Mouse (Mus musculus): ENCODE data around the gene Zeb2. TPM values are rescaled to one million over a fixed set of nuclear protein-coding genes. Genes with fewer than 3 reads are reported as not detected.

The Zeb2 gene
- polyA plus RNA-seq, 1 experiment from 2014 or later: 63.3 TPM

DNA sequence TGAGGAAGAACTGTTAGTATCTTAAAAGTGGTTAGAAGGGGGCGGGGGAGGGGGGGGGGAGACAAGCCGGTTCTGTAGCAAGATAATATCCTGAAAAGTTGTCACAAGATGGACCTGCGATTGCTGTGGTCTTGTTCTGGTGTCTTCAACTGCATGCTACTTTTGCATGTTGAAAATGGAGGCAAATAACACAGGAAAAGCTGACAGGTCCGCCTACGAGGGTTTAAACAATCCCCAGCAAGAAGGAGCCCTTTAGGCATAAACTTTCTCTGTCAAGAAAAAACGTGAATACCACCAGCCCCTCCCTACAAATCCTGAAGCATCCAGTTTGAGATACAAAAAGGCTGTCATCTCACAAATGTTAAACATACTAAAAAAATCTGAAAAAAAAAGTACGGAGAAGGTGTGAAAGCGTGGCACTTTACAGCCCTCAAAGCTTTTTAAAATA, 15.0 kb downstream of the Zeb2 start:
- Histone ChIP-seq H3K9ac (no peak overlapping the region), H3K4me1 (peaks cover 90% of the 10 kb centered on the region), H3K36me3 (replicated peaks) (no peaks in the 10 kb centered on the region), H3K4me2 (no peak overlapping the region), H3K27ac (0 out of 2 replicates have a peak overlapping the region, but pooled peaks have one; percentile 46), H3K9me3 (no peaks in the 10 kb centered on the region), H3K4me3 (replicated peaks) (no peak overlapping the region), H3K27me3 (no peaks in the 10 kb centered on the region)
- no peak for ATAC-seq (ENCODE audit: low FRiP score)
- 41% methylated on average over 8 of the region's 8 CpGs for WGBS

DNA sequence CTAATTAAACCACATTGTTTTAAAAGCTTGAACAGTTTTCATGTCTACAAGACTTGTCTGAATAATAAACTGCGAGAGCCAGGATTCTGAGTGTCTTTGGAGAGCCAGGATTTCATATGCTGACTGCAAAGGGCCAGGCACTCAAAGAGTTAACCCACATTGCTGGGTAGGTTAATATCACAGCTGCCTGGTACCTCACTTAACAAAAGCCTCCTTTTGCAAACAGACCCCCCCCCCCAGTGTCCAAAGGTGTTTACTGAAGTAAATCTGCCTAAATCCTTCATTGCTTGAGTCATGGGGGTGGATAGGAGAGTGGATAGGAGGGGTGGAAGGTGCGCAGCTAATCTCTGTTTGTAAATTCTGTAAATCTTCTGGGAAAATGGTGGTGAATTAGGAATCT, 15.6 kb downstream of the Zeb2 start:
- Histone ChIP-seq H3K4me1 (peaks cover 90% of the 10 kb centered on the region), H3K4me3 (replicated peaks) (no peak overlapping the region), H3K4me2 (no peak overlapping the region), H3K36me3 (replicated peaks) (no peaks in the 10 kb centered on the region), H3K9me3 (no peaks in the 10 kb centered on the region), H3K27ac (0 out of 2 replicates have a peak overlapping the region, but pooled peaks have one; percentile 46), H3K27me3 (no peaks in the 10 kb centered on the region), H3K9ac (no peak overlapping the region)
- ATAC-seq (ENCODE audit: low FRiP score): 0 out of 2 replicates have a peak, but pooled peaks have one; percentile 18
- WGBS: 27% methylated on average over 2 of the region's 2 CpGs

DNA sequence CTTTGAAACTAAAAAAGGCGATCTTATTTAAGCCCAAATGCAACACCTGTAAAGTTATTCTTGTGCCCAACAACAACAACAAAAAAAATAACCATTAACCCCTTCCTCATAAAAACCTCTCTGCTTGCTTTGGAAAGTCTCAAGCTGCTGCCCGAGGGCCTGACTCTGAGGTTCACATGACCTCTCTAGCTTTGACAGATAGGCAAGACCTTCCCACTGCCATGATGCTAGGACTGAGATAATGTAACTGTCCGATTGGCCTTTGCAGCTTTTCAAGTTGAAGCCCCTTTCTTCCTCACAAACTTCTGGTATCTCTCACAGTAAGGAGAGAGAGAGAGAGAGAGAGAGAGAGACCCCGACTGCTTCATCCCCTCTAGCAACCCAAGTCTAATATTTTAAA, 16.2 kb downstream of the Zeb2 start:
- WGBS: 55% methylated on average over 4 of the region's 4 CpGs
- H3K9me3 ChIP-seq: no peaks in the 10 kb centered on the region
- no peak overlapping the region for H3K9ac ChIP-seq
- no peak for ATAC-seq (ENCODE audit: low FRiP score)
- H3K27ac ChIP-seq: no peak overlapping the region
- no peaks in the 10 kb centered on the region for H3K36me3 ChIP-seq (replicated peaks)
- H3K4me1 ChIP-seq: peaks cover 89% of the 10 kb centered on the region
- H3K27me3 ChIP-seq: no peaks in the 10 kb centered on the region
- H3K4me3 ChIP-seq (replicated peaks): no peak overlapping the region
- H3K4me2 ChIP-seq: no peak overlapping the region

DNA sequence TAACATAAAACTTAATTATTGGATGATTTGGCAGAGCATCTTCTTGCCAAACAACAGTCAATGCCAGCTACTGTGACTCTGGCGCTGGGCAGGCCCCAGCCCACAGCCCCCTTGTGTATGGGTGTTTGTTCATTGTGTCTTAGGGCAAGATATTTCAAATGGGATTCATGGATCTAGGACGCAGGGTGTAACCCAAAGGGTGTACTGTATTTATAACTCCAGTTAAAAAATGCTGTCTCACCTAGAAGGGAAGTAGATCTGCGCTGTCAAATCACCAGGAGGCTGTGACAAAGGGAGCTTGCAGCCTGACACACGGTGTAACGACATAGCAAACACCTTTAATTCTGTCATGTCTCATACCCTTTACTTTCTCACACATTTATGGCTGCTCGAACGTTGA, 16.6 kb downstream of the Zeb2 start:
- WGBS: 51% methylated on average over 7 of the region's 7 CpGs
- H3K4me3 ChIP-seq (replicated peaks): no peak overlapping the region
- H3K9me3 ChIP-seq: no peaks in the 10 kb centered on the region
- H3K4me2 ChIP-seq: no peak overlapping the region
- H3K27me3 ChIP-seq: no peaks in the 10 kb centered on the region
- no peaks in the 10 kb centered on the region for H3K36me3 ChIP-seq (replicated peaks)
- peaks cover 89% of the 10 kb centered on the region for H3K4me1 ChIP-seq
- no peak overlapping the region for H3K9ac ChIP-seq
- ATAC-seq (ENCODE audit: low FRiP score): no peak
- H3K27ac ChIP-seq: no peak overlapping the region

DNA sequence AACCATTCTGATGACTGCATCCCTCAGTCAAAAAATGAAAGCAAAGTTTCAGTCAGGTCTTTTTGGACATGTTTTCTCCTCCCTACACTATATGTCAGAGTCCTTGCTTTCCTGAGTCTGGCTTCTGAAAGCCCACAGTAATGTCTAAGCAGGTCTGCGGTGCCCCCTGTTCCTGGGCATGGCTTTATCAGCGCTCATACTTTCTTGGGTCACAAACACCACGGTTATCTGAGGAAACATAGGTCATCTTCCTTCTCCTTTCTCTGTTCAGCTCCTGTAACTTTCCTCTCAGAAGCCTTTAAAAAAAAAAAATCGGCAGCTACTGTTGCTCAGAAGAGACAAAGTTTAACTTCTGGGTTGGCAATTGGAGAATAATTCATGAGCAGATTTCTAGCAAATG, 17.2 kb downstream of the Zeb2 start:
- H3K4me2 ChIP-seq: no peak overlapping the region

DNA sequence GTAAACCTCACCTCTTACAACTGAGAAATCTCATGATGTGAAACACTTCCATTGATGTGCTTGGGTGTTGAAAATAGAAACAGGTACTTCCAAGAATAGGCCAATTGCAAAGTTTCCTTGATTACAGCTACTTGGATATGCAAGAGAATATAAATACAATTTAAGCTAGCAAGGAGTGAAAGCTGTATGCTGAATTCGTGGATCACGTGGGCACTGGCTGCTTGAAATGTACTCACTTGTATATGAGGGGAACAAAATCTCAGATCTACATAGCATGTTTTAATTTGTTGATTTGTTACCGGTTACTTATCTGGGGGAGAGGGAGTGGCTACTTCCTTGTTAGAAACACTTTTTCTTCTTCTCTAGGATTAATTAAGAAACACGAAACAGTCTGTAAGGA, 18.1 kb downstream of the Zeb2 start:
- no peak for ATAC-seq (ENCODE audit: low FRiP score)
- 59% methylated on average over 4 of the region's 4 CpGs for WGBS
- no peaks in the 10 kb centered on the region; the same call in 1 of the 2 replicates for H3K36me3 ChIP-seq (replicated peaks)
- H3K9ac ChIP-seq: no peak overlapping the region
- no peak overlapping the region for H3K4me2 ChIP-seq
- H3K4me1 ChIP-seq: peaks cover 87% of the 10 kb centered on the region
- H3K27me3 ChIP-seq: no peaks in the 10 kb centered on the region
- no peak overlapping the region for H3K4me3 ChIP-seq (replicated peaks)
- no peak overlapping the region for H3K27ac ChIP-seq
- no peaks in the 10 kb centered on the region for H3K9me3 ChIP-seq

More for the DNA sequence above, 17.2 kb downstream of the Zeb2 start:
- Histone ChIP-seq H3K27ac (no peak overlapping the region), H3K36me3 (replicated peaks) (no peaks in the 10 kb centered on the region), H3K27me3 (no peaks in the 10 kb centered on the region), H3K9me3 (no peaks in the 10 kb centered on the region), H3K4me1 (peaks cover 89% of the 10 kb centered on the region), H3K4me3 (replicated peaks) (no peak overlapping the region), H3K9ac (no peak overlapping the region)
- whole genome bisulfite sequencing: 80% methylated on average over 4 of the region's 4 CpGs
- no peak for ATAC-seq (ENCODE audit: low FRiP score)

DNA sequence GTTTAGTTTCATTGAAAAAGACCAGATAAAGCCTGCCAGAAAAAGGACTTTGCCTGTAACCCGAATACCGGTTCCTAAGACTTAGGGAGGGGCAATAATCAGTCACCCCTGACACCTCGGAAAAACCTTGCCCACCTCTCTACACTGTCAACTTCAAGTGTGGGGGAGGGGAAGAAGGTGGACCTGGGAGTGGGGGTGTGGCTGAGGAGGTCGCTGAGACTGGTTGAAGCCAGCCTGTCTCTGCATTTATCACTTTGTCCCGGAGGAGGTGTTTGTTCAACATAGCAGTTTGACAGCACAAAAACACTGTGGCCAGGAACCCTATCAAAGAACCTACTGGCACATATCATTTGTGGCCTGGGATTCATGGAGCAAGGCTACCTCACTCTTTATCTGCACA, 19.2 kb downstream of the Zeb2 start:
- Histone ChIP-seq H3K9ac (no peak overlapping the region), H3K27ac (0 out of 2 replicates have a peak overlapping the region, but pooled peaks have one; percentile 5), H3K27me3 (no peaks in the 10 kb centered on the region), H3K4me3 (replicated peaks) (no peak overlapping the region), H3K36me3 (replicated peaks) (no peaks in the 10 kb centered on the region; the same call in 1 of the 2 replicates), H3K4me2 (no peak overlapping the region), H3K9me3 (no peaks in the 10 kb centered on the region), H3K4me1 (peaks cover 87% of the 10 kb centered on the region)
- 0 out of 2 replicates have a peak, but pooled peaks have one; percentile 15 for ATAC-seq (ENCODE audit: low FRiP score)
- 6% methylated on average over 5 of the region's 5 CpGs for WGBS

DNA sequence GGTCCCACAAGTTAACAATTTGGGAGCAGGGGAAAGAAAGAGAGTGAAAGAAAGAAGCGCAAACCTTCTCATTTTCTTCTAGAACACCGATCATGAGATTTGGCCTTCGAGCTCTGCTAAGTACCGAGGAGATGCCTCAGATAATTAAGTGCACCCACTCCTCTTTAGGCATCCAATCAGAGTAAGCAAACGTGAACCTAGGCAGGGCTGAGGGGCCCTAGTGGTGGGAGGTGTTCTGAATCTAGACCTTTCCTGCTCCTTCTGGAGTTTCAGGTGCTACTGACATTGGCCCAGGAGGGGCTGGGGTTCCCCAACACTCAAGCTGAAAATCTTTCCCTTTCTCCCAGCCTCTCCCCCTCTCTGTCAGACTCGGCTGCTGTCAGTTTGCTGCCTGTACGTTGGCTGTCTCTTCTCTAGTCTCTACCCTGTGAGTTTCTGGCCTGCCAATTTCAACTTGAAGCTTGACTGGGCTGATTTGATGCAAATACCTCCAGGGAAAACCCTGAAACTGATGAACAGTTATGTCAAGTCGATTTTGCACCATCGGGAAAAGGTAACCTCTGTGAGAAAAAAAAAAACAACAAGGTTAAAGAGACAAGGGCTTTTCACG, 20.5 kb downstream of the Zeb2 start:
- H3K9ac ChIP-seq: no peak overlapping the region
- H3K36me3 ChIP-seq (replicated peaks): no peaks in the 10 kb centered on the region; the same call in 1 of the 2 replicates
- 24% methylated on average over 10 of the region's 10 CpGs for WGBS
- peak overlapping the region; percentile 19 for H3K4me2 ChIP-seq
- ATAC-seq (ENCODE audit: low FRiP score): 0 out of 2 replicates have a peak, but pooled peaks have one; percentile 18
- H3K9me3 ChIP-seq: no peaks in the 10 kb centered on the region
- no peaks in the 10 kb centered on the region for H3K27me3 ChIP-seq
- peak overlapping the region; percentile 26; the same call in 1 of the 2 replicates for H3K27ac ChIP-seq
- 0 out of 2 replicates have a peak overlapping the region, but pooled peaks have one; percentile 2 for H3K4me3 ChIP-seq (replicated peaks)
- H3K4me1 ChIP-seq: peaks cover 79% of the 10 kb centered on the region

DNA sequence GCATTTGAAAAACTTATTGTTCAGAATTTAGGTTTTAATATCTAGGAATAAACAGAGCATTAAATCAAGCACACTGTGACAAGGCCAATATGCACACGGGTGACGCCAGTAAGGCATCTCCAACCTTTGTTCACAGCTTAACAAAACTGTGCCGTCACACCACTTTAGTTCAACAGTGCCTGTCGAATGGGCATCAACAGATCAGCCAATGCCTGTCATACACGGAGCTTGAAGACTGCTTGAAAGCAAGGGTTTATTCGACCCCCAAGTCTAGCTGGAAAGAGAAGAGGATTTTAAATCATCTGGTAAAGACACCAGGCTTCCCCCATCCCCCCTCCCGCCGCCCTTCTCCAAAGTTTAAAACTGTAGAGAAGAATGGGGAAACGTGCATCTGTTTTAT, 21.4 kb downstream of the Zeb2 start:
- Histone ChIP-seq H3K4me1 (peaks cover 74% of the 10 kb centered on the region), H3K4me2 (no peak overlapping the region), H3K9me3 (no peaks in the 10 kb centered on the region), H3K36me3 (replicated peaks) (no peaks in the 10 kb centered on the region; the same call in 1 of the 2 replicates), H3K9ac (no peak overlapping the region), H3K27me3 (no peaks in the 10 kb centered on the region), H3K4me3 (replicated peaks) (no peak overlapping the region), H3K27ac (no peak overlapping the region)
- no peak for ATAC-seq (ENCODE audit: low FRiP score)
- 18% methylated on average over 9 of the region's 9 CpGs for WGBS

DNA sequence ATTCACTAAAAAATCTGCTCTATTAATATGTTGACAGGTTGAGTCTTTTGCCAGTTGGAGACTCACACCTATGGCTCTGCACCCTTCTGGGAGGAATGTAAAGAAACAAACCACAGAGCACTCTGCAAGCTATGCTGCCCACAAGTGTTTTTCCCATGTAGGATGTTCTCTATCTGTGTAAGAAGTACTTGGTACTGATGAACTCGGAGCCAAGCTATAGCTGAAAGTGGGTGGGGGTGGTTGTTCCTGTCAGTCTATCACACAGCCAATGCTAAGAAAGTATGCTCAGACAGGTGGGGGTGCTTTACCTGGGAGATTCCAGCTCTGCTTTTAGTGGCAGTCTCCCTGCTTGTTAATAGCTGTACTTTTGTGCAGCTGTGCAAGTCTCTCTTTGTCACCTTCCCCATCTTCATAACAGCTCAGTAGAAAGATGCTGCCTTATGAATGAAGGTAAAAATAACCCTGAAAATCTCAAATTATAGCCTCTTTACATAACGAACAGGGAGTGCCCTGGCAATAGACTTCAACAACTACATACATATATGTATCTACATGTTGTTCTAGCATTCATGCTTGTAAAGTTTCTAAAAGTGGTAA, 22.7 kb downstream of the Zeb2 start:
- no peak for ATAC-seq (ENCODE audit: low FRiP score)
- Histone ChIP-seq H3K4me2 (no peak overlapping the region), H3K4me3 (replicated peaks) (no peak overlapping the region), H3K4me1 (peaks cover 72% of the 10 kb centered on the region), H3K36me3 (replicated peaks) (no peaks in the 10 kb centered on the region; the same call in 1 of the 2 replicates), H3K9ac (no peak overlapping the region), H3K27me3 (no peaks in the 10 kb centered on the region), H3K27ac (no peak overlapping the region), H3K9me3 (no peaks in the 10 kb centered on the region)
- WGBS: 82% methylated on average over 2 of the region's 2 CpGs

DNA sequence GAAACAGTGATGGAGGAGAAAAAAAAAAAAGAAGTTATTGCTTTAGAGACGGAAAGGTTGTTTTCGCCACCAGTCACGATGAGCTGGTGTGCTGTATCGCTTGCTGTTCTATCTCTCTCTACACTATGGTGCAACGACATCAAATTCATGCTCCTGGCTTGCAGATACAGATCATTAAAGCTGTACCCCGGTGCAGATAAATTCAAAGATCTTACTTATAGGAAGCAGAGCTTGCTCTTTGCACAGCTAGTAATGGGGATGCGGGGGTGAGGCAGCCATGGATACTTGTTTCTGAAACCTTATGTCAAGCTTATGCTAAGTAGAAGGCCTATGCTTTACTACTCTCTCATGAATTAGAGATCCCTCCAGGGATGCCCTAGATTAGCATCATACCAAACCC, 23.7 kb downstream of the Zeb2 start:
- H3K9ac ChIP-seq: no peak overlapping the region
- no peak overlapping the region for H3K4me3 ChIP-seq (replicated peaks)
- no peaks in the 10 kb centered on the region for H3K27me3 ChIP-seq
- no peak for ATAC-seq (ENCODE audit: low FRiP score)
- no peak overlapping the region for H3K4me2 ChIP-seq
- H3K9me3 ChIP-seq: no peaks in the 10 kb centered on the region
- 91% methylated on average over 7 of the region's 7 CpGs for WGBS
- H3K36me3 ChIP-seq (replicated peaks): no peaks in the 10 kb centered on the region; the same call in 1 of the 2 replicates
- no peak overlapping the region for H3K27ac ChIP-seq
- H3K4me1 ChIP-seq: peaks cover 75% of the 10 kb centered on the region

DNA sequence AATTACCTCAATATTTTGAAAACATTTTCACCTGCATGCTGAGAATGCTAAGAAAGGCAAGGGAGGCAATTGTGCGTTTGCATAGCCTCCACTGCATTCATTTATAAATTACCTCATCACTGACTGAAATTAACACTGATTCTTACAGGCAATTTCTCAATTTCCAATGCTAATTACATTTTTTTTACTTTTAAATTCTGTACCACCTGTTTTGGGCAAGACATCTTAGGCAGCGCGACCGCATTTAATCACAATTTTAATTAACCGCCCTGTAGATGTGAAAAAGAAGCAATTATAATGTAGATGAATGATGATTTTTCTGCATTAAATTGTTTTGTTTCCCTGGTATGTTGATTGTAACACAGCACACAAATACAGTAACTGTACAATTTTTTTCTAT, 24.5 kb downstream of the Zeb2 start:
- Histone ChIP-seq H3K4me1 (peaks cover 76% of the 10 kb centered on the region), H3K27ac (no peak overlapping the region), H3K4me3 (replicated peaks) (no peak overlapping the region), H3K9ac (no peak overlapping the region), H3K4me2 (no peak overlapping the region), H3K27me3 (no peaks in the 10 kb centered on the region), H3K36me3 (replicated peaks) (no peaks in the 10 kb centered on the region; the same call in 1 of the 2 replicates), H3K9me3 (no peaks in the 10 kb centered on the region)
- 71% methylated on average over 5 of the region's 5 CpGs for WGBS
- no peak for ATAC-seq (ENCODE audit: low FRiP score)

Data from forebrain, embryonic 12.5 days (tissue).